ENCODE assay signal across 8 mouse cellular contexts in the genomic region with DNA sequence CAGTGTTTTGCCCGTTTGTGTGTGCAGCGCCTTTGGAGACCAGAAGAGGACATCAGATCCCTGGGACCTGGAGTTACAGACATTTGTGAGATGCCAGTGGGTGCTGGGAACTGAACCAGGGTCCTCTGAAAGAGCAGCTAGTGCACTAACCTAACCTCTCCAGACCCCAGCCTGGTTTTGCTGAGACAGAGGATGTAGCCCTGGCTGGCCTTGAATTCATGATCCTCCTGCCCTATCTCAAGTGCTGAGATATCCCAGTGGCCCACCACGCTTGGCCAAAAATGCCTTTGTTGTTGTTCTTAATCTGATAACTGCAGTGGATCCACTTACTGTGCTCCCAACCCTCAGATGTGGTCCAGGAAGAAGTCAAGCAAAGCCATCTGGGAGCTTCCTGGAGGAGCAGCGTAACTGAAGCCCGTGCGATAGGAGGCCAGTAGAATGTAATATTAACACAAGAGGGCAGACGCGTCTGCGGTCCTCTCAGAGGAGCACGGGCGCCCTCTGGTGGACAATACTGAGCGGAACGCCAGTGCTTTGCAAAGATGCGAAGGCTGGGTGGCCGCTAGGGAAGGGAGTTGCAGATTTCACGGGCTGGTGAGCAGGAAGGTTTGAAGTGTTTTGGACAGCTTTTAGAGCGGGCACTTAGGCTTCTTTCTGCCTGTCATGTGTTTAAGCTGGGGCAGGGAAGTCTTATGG.
A peak's percentile ranks its signal among the peaks of the same experiment; 100 is the strongest.
DNase-seq lines count a peak whose midpoint lies in the region; ATAC-seq lines count a peak whose summit lies in the region.

No protein-coding gene starts in this region.

- H3K27ac ChIP-seq in hindbrain, embryonic 12.5 days: no peak overlapping the region

- H3K27me3 ChIP-seq in hindbrain, embryonic 12.5 days: no peaks in the 10 kb centered on the region

- H3K4me2 ChIP-seq in hindbrain, embryonic 12.5 days (replicated peaks): 0 out of 2 replicates have a peak overlapping the region, but pooled peaks have one; percentile 17

- no peaks in the 10 kb centered on the region for H3K9me3 ChIP-seq in hindbrain, embryonic 12.5 days (replicated peaks)

- WGBS in hindbrain, embryonic 12.5 days: 20% methylated on average over 17 of the region's 17 CpGs

- no peak overlapping the region for H3K9ac ChIP-seq in hindbrain, embryonic 12.5 days

- H3K4me3 ChIP-seq in hindbrain, embryonic 12.5 days: no peak overlapping the region

- peaks cover 3% of the 10 kb centered on the region; the same call in 1 of the 2 replicates for H3K4me1 ChIP-seq in hindbrain, embryonic 12.5 days

- DNase-seq in MN1 (ENCODE audit: low spot score): peak; percentile 87
- DNase-seq in cerebellum, adult 9-11 months: peak; percentile 81
- peak; percentile 57 to 87 for DNase-seq in frontal cortex, postnatal 10 days (ENCODE audit: low spot score in 2 of 2)
- DNase-seq in layer of hippocampus, postnatal 10 days (ENCODE audit: low spot score in 2 of 2): peak; percentile 96
- DNase-seq in lung, postnatal 10 days: peak; percentile 95
- peak; percentile 92 for DNase-seq in ovary, postnatal 36 days (ENCODE audit: low spot score)
- DNase-seq in thymus, postnatal 14 days: peak; percentile 97

- peak; percentile 57; the same call in 1 of the 2 replicates for ATAC-seq in hindbrain, embryonic 12.5 days (ENCODE audit: low FRiP score)

- H3K36me3 ChIP-seq in hindbrain, embryonic 12.5 days: no peaks in the 10 kb centered on the region
